Mouse (Mus musculus): ENCODE data around the gene Pex1.
"Not testable (repeated sequence)": the region's sequence is repeated elsewhere in the genome, so short reads cannot be mapped to it uniquely, and the experiment has no call there.

Gene Pex1

GRCm38 (mm10) chr5:3595693-3596398, at the start of gene Pex1:
TSS of gene Pex1 (plus strand) at chr5:3596066.
- DNase-seq: peak; percentile 98

- no peak for DNase-seq
These were observed 49.6 kb upstream of the Pex1 start for GRCm38 (mm10) chr5:3546226-3546625.

- no peak for DNase-seq
These were observed 44.4 kb upstream of the Pex1 start for GRCm38 (mm10) chr5:3551481-3551880.

- no peak for DNase-seq
These were observed 41.7 kb upstream of the Pex1 start for GRCm38 (mm10) chr5:3554198-3554597.

- no peak for DNase-seq
These were observed 24.6 kb upstream of the Pex1 start, which contains the start of gene 1700109H08Rik for GRCm38 (mm10) chr5:3571266-3571665. TSS of gene 1700109H08Rik (plus strand) at chr5:3571566.

- DNase-seq: no peak
These were observed 21.0 kb upstream of the Pex1 start for GRCm38 (mm10) chr5:3574825-3575224.

GRCm38 (mm10) chr5:3577939-3578338, 17.9 kb upstream of the Pex1 start:
- no peak for DNase-seq

GRCm38 (mm10) chr5:3579066-3579465, 16.8 kb upstream of the Pex1 start:
- DNase-seq: no peak

- peak; percentile 88 for DNase-seq
These were observed 517 bp downstream of the Pex1 start, which contains the start of gene Rbm48 for GRCm38 (mm10) chr5:3596399-3596766. TSS of gene Rbm48 (minus strand) at chr5:3596585.

GRCm38 (mm10) chr5:3597171-3597570, 1.3 kb downstream of the Pex1 start:
- DNase-seq: no peak

- no peak for DNase-seq
These were observed 2.9 kb downstream of the Pex1 start for GRCm38 (mm10) chr5:3598766-3599165.

GRCm38 (mm10) chr5:3600298-3600697, 4.4 kb downstream of the Pex1 start:
- DNase-seq: no peak

- no peak for DNase-seq
These were observed 4.9 kb downstream of the Pex1 start for GRCm38 (mm10) chr5:3600790-3601189.

- DNase-seq: no peak
These were observed 11.2 kb downstream of the Pex1 start for GRCm38 (mm10) chr5:3607114-3607513.

- no peak for DNase-seq
These were observed 13.4 kb downstream of the Pex1 start for GRCm38 (mm10) chr5:3609241-3609640.

GRCm38 (mm10) chr5:3611835-3612234, 16.0 kb downstream of the Pex1 start:
- DNase-seq: not testable (repeated sequence)

GRCm38 (mm10) chr5:3620486-3620885, 24.6 kb downstream of the Pex1 start:
- DNase-seq: no peak

GRCm38 (mm10) chr5:3630055-3630454, 34.2 kb downstream of the Pex1 start:
- DNase-seq: no peak

- DNase-seq: no peak
These were observed 35.8 kb downstream of the Pex1 start for GRCm38 (mm10) chr5:3631512-3632271.

- DNase-seq: no peak
These were observed 36.4 kb downstream of the Pex1 start for GRCm38 (mm10) chr5:3632285-3632684.

GRCm38 (mm10) chr5:3633315-3633714, 37.4 kb downstream of the Pex1 start:
- DNase-seq: no peak

- DNase-seq: no peak
These were observed 38.1 kb downstream of the Pex1 start for GRCm38 (mm10) chr5:3633951-3634350.

GRCm38 (mm10) chr5:3635286-3635685, 39.4 kb downstream of the Pex1 start:
- no peak for DNase-seq

GRCm38 (mm10) chr5:3644621-3645020, 48.8 kb downstream of the Pex1 start:
- DNase-seq: no peak

All from lung, postnatal 10 days (tissue).